Mouse (Mus musculus): ENCODE measurements around the gene Lrrc37a. TPM values are rescaled to one million over a fixed set of nuclear protein-coding genes. Genes with fewer than 3 reads are reported as not detected.
"Not testable (repeated sequence)": the region's sequence is repeated elsewhere in the genome, so short reads cannot be mapped to it uniquely, and the experiment has no call there.

Lrrc37a gene
- total RNA-seq, 2 experiments from 2014 or later, result not detected

GRCm38 (mm10) chr11:103411301-103411700, 93.1 kb downstream of the Lrrc37a start:
- no peak for TF ChIP-seq CTCF (conservative IDR thresholded peaks at IDR 0.05)
- peak overlapping the region; percentile 81 for H3K4me3 ChIP-seq
- DNase-seq (ENCODE audit: low spot score in 2 of 2), result no peak
- H3K27ac ChIP-seq, result no peak overlapping the region

- Histone ChIP-seq H3K27ac (no peak overlapping the region), H3K4me3 (no peak overlapping the region)
- no peak for DNase-seq (ENCODE audit: low spot score in 2 of 2)
- no peak for TF ChIP-seq CTCF (conservative IDR thresholded peaks at IDR 0.05)
Measured at GRCm38 (mm10) chr11:103408880-103409279, 95.5 kb downstream of the Lrrc37a start.

- not testable (repeated sequence) for H3K4me3 ChIP-seq; H3K27ac ChIP-seq; DNase-seq (ENCODE audit: low spot score in 2 of 2)
Measured at GRCm38 (mm10) chr11:103407136-103407535, 97.3 kb downstream of the Lrrc37a start.

- no peak for TF ChIP-seq CTCF (conservative IDR thresholded peaks at IDR 0.05)
- DNase-seq (ENCODE audit: low spot score in 2 of 2), result no peak
- no peak overlapping the region for H3K4me3 ChIP-seq
- no peak overlapping the region for H3K27ac ChIP-seq
Measured at GRCm38 (mm10) chr11:103406551-103406950, 97.8 kb downstream of the Lrrc37a start.

GRCm38 (mm10) chr11:103405814-103406213, 98.6 kb downstream of the Lrrc37a start:
- H3K27ac ChIP-seq, result no peak overlapping the region
- H3K4me3 ChIP-seq, result no peak overlapping the region
- DNase-seq (ENCODE audit: low spot score in 2 of 2), result no peak
- TF ChIP-seq CTCF (conservative IDR thresholded peaks at IDR 0.05), result no peak

- H3K27ac ChIP-seq, result no peak overlapping the region
- TF ChIP-seq CTCF (conservative IDR thresholded peaks at IDR 0.05), result no peak
- no peak for DNase-seq (ENCODE audit: low spot score in 2 of 2)
- no peak overlapping the region for H3K4me3 ChIP-seq
Measured at GRCm38 (mm10) chr11:103404618-103405017, 99.8 kb downstream of the Lrrc37a start.

GRCm38 (mm10) chr11:103403776-103404175, 100.6 kb downstream of the Lrrc37a start:
- TF ChIP-seq CTCF (conservative IDR thresholded peaks at IDR 0.05), result no peak
- Histone ChIP-seq H3K4me3 (no peak overlapping the region), H3K27ac (no peak overlapping the region)
- DNase-seq (ENCODE audit: low spot score in 2 of 2), result no peak

GRCm38 (mm10) chr11:103402738-103403137, 101.7 kb downstream of the Lrrc37a start:
- Histone ChIP-seq H3K27ac (no peak overlapping the region; the same call in 1 of the 2 replicates), H3K4me3 (no peak overlapping the region)
- DNase-seq (ENCODE audit: low spot score in 2 of 2), result peak; percentile 25 to 53
- no peak for TF ChIP-seq CTCF (conservative IDR thresholded peaks at IDR 0.05)

- Histone ChIP-seq H3K4me3 (no peak overlapping the region), H3K27ac (no peak overlapping the region; the same call in 1 of the 2 replicates)
- peak; percentile 77 for TF ChIP-seq CTCF (conservative IDR thresholded peaks at IDR 0.05)
- DNase-seq (ENCODE audit: low spot score in 2 of 2), result no peak
Measured at GRCm38 (mm10) chr11:103402198-103402597, 102.2 kb downstream of the Lrrc37a start.

Other genes with a start within 250 kb of the Lrrc37a start
- gene Map3k14, start 237.1 kb downstream of the Lrrc37a start, total RNA-seq (2021), result 1 to 10 TPM; 3.3 TPM
- 10 to 100 TPM; 11.8 to 14.0 TPM for gene Arhgap27, start 140.9 kb downstream of the Lrrc37a start, total RNA-seq (2021)
- 10 to 100 TPM; 18.3 to 20.3 TPM for gene Plekhm1, start 91.9 kb downstream of the Lrrc37a start, total RNA-seq (2021)
- not detected for gene Gm884, start 116.5 kb upstream of the Lrrc37a start, total RNA-seq (2021)
- not detected for gene Lyzl6, start 134.3 kb upstream of the Lrrc37a start, total RNA-seq (2021)
- 100 to 1,000 TPM; 102 to 117 TPM for gene Rprml, start 145.0 kb upstream of the Lrrc37a start, total RNA-seq (2021)
- gene Gosr2, start 193.3 kb upstream of the Lrrc37a start, total RNA-seq (2021), result 10 to 100 TPM; 62.5 to 66.1 TPM
- under 1 TPM; 0.34 to 0.36 TPM for gene Wnt9b, start 245.2 kb upstream of the Lrrc37a start, total RNA-seq (2021)